Mouse (Mus musculus) hindbrain, embryonic 15.5 days (tissue): ENCODE data around the gene Myh7b. TPM values are rescaled to one million over a fixed set of nuclear protein-coding genes. Genes with fewer than 3 reads are reported as not detected.
A peak's percentile ranks its signal among the peaks of the same experiment; 100 is the strongest.
"Not testable (repeated sequence)": the region's sequence is repeated elsewhere in the genome, so short reads cannot be mapped to it uniquely, and the experiment has no call there.

Source experiments
- ATAC-seq: fragments of 200-750 bp; cut with Nextera tagmentation; 2 replicates; pipeline ENCODE4 v1.8.0; 2017; ENCODE audit warnings: low read depth, moderate number of reproducible peaks, moderate TSS enrichment; ENCODE audit not compliant: low FRiP score
- H3K27ac ChIP-seq: fragments of 300-500 bp; sonication (generic); replicated peaks from 2 replicates; pipeline ENCODE4 v1.5.1; 2015; ENCODE audit warnings: mild to moderate bottlenecking, inconsistent platforms
- H3K27me3 ChIP-seq: fragments of 300-500 bp; sonication (generic); 2 replicates; pipeline ENCODE4 v1.6.1; 2015; ENCODE audit warnings: control low read depth, inconsistent platforms
- H3K36me3 ChIP-seq: fragments of 300-500 bp; sonication (generic); 2 replicates; pipeline ENCODE4 v1.6.1; 2015; ENCODE audit warnings: control low read depth, inconsistent platforms
- H3K4me1 ChIP-seq: fragments of 300-500 bp; sonication (generic); replicated peaks from 2 replicates; pipeline ENCODE4 v1.6.1; 2015; ENCODE audit warnings: control low read depth, inconsistent platforms
- H3K4me2 ChIP-seq: fragments of 300-500 bp; sonication (generic); 2 replicates; pipeline ENCODE4 v1.6.1; 2015; ENCODE audit warnings: moderate library complexity, mild to moderate bottlenecking, inconsistent platforms
- H3K4me3 ChIP-seq: fragments of 300-500 bp; sonication (generic); 2 replicates; pipeline ENCODE4 v1.5.1; 2015; ENCODE audit warnings: mild to moderate bottlenecking, inconsistent platforms
- H3K9ac ChIP-seq: fragments of 300-500 bp; sonication (generic); 2 replicates; pipeline ENCODE4 v1.6.1; 2015; ENCODE audit warnings: inconsistent platforms
- H3K9me3 ChIP-seq: fragments of 300-500 bp; sonication (generic); 2 replicates; pipeline ENCODE4 v1.6.1; 2016; ENCODE audit warnings: control low read depth, inconsistent platforms
- WGBS: fragments of 180-500 bp; shearing (Covaris S2); methylation state at CpG from one replicate; pipeline ENCODE4 v1.1.7; 2015; 5-methylcytosine and 5-hydroxymethylcytosine counted together
- polyA plus RNA-seq: library from polyadenylated mRNA; unstranded; fragments of >200 nt; fragmentation: Nextera tagmentation; extraction: Ambion mirVana; gene quantifications from 2 replicates; pipeline ENCODE4 v1.2.1, GENCODE M21; 2015

Myh7b gene
- polyA plus RNA-seq, 1 experiment from 2014 or later: 1.4 TPM

DNA sequence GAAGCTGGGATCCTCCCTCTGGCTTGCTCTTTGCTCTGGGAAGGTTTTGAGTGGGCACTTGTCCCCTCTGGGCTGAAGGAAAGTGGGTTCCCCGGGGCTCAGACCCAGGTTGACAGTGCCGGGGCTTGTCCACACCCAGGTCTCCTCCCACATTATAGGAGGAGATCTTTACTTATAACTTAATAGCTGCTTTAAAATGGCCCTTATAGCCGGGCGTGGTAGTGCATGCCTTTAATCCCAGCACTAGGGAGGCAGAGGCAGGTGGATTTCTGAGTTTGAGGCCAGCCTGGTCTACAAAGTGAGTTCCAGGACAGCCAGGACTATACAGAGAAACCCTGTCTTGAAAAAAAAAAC, 5.8 kb upstream of the Myh7b start:
- not testable (repeated sequence) for H3K9ac ChIP-seq, H3K27ac ChIP-seq, H3K4me3 ChIP-seq, H3K4me2 ChIP-seq, ATAC-seq, H3K36me3 ChIP-seq, H3K4me1 ChIP-seq, H3K9me3 ChIP-seq, H3K27me3 ChIP-seq
- 92% methylated on average over 4 of the region's 4 CpGs for WGBS

DNA sequence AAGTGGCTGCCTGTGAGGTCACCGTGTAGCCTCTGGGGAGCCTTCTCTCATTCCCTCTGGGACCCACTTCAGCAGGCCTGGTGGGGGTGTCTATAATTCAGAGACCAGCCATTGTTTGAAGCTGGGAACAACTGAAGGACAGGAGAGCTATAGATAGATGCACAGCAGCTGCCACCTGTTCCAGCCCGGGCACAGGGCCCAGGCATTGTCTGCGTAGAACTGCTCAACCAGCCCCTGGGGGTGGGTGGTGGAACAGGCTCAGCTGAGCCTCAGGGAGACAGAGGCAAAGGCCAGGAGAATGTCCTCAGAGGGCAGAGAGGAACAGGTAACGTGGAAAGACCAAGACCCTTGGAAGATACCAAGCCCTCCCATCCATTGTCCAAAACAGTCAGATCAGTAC, 4.7 kb upstream of the Myh7b start:
- ATAC-seq: no peak
- 76% methylated on average over 4 of the region's 4 CpGs for WGBS
- H3K36me3 ChIP-seq: no peaks in the 10 kb centered on the region
- H3K27me3 ChIP-seq: no peaks in the 10 kb centered on the region
- H3K4me2 ChIP-seq: no peak overlapping the region
- H3K9me3 ChIP-seq: no peaks in the 10 kb centered on the region
- no peak overlapping the region for H3K9ac ChIP-seq
- no peaks in the 10 kb centered on the region for H3K4me1 ChIP-seq
- H3K27ac ChIP-seq: no peak overlapping the region
- H3K4me3 ChIP-seq: no peak overlapping the region

DNA sequence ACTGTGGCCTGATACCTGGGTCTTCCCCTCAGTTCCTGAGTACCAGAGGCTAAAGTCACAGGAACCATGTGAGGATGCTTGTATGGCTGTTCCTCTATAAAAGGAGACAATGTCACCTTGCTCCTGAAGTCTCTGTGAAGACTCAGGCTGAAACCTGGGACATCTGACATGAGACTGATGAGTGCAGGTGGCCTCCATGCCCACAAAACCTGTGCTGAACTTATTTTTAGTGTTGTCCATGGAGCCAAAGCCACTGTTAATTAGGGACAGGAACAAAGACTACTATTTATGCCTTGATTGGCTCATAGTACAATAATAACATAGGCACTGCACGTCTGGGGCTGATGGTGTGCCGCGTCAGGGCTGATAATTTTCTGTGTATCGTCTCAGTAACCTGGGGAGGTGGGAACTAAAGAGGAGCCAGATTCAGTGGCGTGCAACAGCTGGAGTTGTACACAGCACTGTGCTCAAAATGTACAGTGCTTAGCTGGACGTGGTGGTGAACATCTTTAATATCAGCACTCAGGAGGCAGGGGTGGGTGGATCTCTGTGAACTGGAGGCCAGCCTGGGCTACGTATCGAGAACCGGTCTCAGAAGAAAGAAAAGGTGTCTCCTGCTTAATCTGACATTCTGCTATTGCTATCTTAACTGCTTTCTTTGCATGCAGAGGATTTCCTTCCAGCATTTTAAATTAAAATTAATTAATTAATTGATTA, 980 bp downstream of the Myh7b start:
- Histone ChIP-seq H3K27me3 (no peaks in the 10 kb centered on the region), H3K9ac (no peak overlapping the region), H3K36me3 (no peaks in the 10 kb centered on the region), H3K4me1 (peaks cover 7% of the 10 kb centered on the region), H3K9me3 (no peaks in the 10 kb centered on the region), H3K4me3 (no peak overlapping the region), H3K4me2 (no peak overlapping the region), H3K27ac (no peak overlapping the region)
- ATAC-seq: no peak
- 90% methylated on average over 9 of the region's 9 CpGs for WGBS

GRCm38 (mm10) chr2:155613326-155613755, 2.3 kb downstream of the Myh7b start:
- H3K4me2 ChIP-seq: peak overlapping the region; percentile 57
- 0 out of 2 replicates have a peak overlapping the region, but pooled peaks have one; percentile 13 for H3K9ac ChIP-seq
- no peak overlapping the region for H3K27ac ChIP-seq
- WGBS: 5% methylated on average over 20 of the region's 20 CpGs
- no peaks in the 10 kb centered on the region for H3K27me3 ChIP-seq
- H3K36me3 ChIP-seq: no peaks in the 10 kb centered on the region
- peaks cover 7% of the 10 kb centered on the region for H3K4me1 ChIP-seq
- peak; percentile 90 for ATAC-seq
- H3K9me3 ChIP-seq: no peaks in the 10 kb centered on the region
- H3K4me3 ChIP-seq: peak overlapping the region; percentile 32

- ATAC-seq: no peak
- H3K36me3 ChIP-seq: no peaks in the 10 kb centered on the region
- no peak overlapping the region for H3K9ac ChIP-seq
- WGBS: 74% methylated on average over 8 of the region's 8 CpGs
- H3K4me1 ChIP-seq: peaks cover 7% of the 10 kb centered on the region
- H3K27me3 ChIP-seq: no peaks in the 10 kb centered on the region
- H3K9me3 ChIP-seq: no peaks in the 10 kb centered on the region
- H3K4me2 ChIP-seq: peak overlapping the region; percentile 57
- H3K4me3 ChIP-seq: no peak overlapping the region
- no peak overlapping the region for H3K27ac ChIP-seq
Observed at GRCm38 (mm10) chr2:155613953-155614352, 2.9 kb downstream of the Myh7b start.

DNA sequence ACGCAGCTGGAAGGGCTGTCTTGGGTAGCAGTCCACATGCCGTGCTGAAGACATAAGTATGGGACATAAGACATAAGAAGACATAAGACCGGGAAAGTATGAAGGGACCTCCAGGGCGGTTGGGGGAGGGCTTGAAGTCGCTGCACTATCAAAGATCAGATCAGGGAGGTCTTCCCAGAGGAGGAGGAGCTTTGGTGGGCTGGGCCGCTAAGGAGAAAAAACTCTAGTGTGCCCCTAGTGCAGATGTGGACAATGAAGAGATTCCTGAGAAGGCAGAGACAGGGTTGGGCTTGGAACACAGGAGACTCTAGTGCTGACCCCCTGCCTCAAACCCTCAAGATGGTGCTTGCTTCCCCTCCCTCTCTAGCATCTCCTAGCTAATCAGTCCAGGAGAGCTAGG, 6.0 kb downstream of the Myh7b start:
- H3K4me2 ChIP-seq: no peak overlapping the region
- 67% methylated on average over 6 of the region's 6 CpGs for WGBS
- no peaks in the 10 kb centered on the region for H3K36me3 ChIP-seq
- H3K4me1 ChIP-seq: peaks cover 7% of the 10 kb centered on the region
- H3K9me3 ChIP-seq: no peaks in the 10 kb centered on the region
- no peaks in the 10 kb centered on the region for H3K27me3 ChIP-seq
- no peak for ATAC-seq
- no peak overlapping the region for H3K4me3 ChIP-seq
- H3K9ac ChIP-seq: no peak overlapping the region
- no peak overlapping the region for H3K27ac ChIP-seq

DNA sequence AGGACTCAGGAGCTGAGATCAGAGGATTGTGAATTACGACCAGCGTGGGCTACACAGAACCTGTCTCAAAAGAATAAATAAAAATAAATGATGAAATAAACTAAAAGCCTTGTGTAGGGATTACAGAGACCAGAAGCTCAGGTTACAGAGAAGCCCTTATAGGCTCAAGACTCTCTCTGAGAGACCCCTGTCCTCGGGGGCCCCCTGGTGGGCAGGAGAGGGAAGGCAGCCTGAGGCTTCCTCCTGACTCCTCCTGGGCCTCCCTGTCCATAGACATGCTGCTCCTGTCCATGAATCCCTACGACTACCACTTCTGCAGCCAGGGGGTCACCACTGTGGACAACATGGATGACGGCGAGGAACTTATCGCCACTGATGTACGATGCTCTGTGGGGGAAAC, 8.8 kb downstream of the Myh7b start:
- Histone ChIP-seq H3K27ac (no peak overlapping the region), H3K9me3 (no peaks in the 10 kb centered on the region), H3K27me3 (no peaks in the 10 kb centered on the region), H3K36me3 (no peaks in the 10 kb centered on the region), H3K4me1 (no peaks in the 10 kb centered on the region), H3K4me3 (no peak overlapping the region), H3K4me2 (no peak overlapping the region), H3K9ac (no peak overlapping the region)
- no peak for ATAC-seq
- WGBS: 25% methylated on average over 8 of the region's 8 CpGs

GRCm38 (mm10) chr2:155622606-155623005, 11.6 kb downstream of the Myh7b start:
- 25% methylated on average over 11 of the region's 11 CpGs for WGBS
- no peak overlapping the region for H3K4me2 ChIP-seq
- no peak overlapping the region for H3K27ac ChIP-seq
- H3K36me3 ChIP-seq: no peaks in the 10 kb centered on the region
- peaks cover 2% of the 10 kb centered on the region; the same call in 1 of the 2 replicates for H3K27me3 ChIP-seq
- no peaks in the 10 kb centered on the region for H3K9me3 ChIP-seq
- H3K4me3 ChIP-seq: no peak overlapping the region
- ATAC-seq: no peak
- no peak overlapping the region for H3K9ac ChIP-seq
- no peaks in the 10 kb centered on the region for H3K4me1 ChIP-seq

- H3K9me3 ChIP-seq: no peaks in the 10 kb centered on the region
- H3K27ac ChIP-seq: no peak overlapping the region
- 91% methylated on average over 6 of the region's 6 CpGs for WGBS
- no peaks in the 10 kb centered on the region for H3K36me3 ChIP-seq
- no peak for ATAC-seq
- H3K4me1 ChIP-seq: peaks cover 5% of the 10 kb centered on the region
- H3K9ac ChIP-seq: no peak overlapping the region
- no peak overlapping the region for H3K4me2 ChIP-seq
- H3K4me3 ChIP-seq: no peak overlapping the region
- peaks cover 3% of the 10 kb centered on the region for H3K27me3 ChIP-seq
Observed at GRCm38 (mm10) chr2:155623996-155624395, 13.0 kb downstream of the Myh7b start.

GRCm38 (mm10) chr2:155624730-155625129, 13.7 kb downstream of the Myh7b start:
- 38% methylated on average over 10 of the region's 10 CpGs for WGBS

DNA sequence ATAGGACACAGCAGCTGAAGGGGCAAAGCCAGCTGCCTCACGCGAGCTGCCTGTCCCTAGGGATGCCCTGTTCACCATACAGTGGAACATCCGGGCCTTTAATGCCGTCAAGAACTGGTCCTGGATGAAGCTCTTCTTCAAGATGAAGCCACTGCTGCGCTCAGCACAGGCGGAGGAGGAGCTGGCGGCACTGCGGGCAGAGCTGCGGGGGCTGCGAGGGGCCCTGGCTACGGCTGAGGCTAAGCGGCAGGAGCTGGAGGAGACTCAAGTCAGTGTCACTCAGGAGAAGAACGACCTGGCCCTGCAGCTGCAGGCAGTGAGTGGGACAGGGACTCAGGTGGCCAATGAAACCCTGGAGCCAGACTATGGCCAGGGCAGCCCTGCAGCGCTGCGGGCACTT, 15.3 kb downstream of the Myh7b start:
- H3K9ac ChIP-seq: no peak overlapping the region
- no peak overlapping the region for H3K4me3 ChIP-seq
- no peak overlapping the region for H3K4me2 ChIP-seq
- H3K9me3 ChIP-seq: no peaks in the 10 kb centered on the region
- H3K4me1 ChIP-seq: peaks cover 28% of the 10 kb centered on the region
- peaks cover 16% of the 10 kb centered on the region for H3K27me3 ChIP-seq
- no peak overlapping the region for H3K27ac ChIP-seq
- no peak for ATAC-seq
- 0 out of 2 replicates have a peak, but pooled peaks cover under 1% of the 10 kb centered on the region for H3K36me3 ChIP-seq
- WGBS: 46% methylated on average over 15 of the region's 15 CpGs

More at GRCm38 (mm10) chr2:155624730-155625129, 13.7 kb downstream of the Myh7b start:
- H3K27me3 ChIP-seq: peaks cover 5% of the 10 kb centered on the region
- H3K4me2 ChIP-seq: no peak overlapping the region
- peaks cover 13% of the 10 kb centered on the region for H3K4me1 ChIP-seq
- H3K9ac ChIP-seq: no peak overlapping the region
- no peak overlapping the region for H3K27ac ChIP-seq
- H3K4me3 ChIP-seq: no peak overlapping the region
- H3K9me3 ChIP-seq: no peaks in the 10 kb centered on the region
- ATAC-seq: no peak
- H3K36me3 ChIP-seq: no peaks in the 10 kb centered on the region

- Histone ChIP-seq H3K36me3 (peaks cover 5% of the 10 kb centered on the region), H3K9me3 (no peaks in the 10 kb centered on the region), H3K4me2 (no peak overlapping the region), H3K27ac (no peak overlapping the region), H3K4me1 (peaks cover 30% of the 10 kb centered on the region), H3K27me3 (peaks cover 25% of the 10 kb centered on the region), H3K4me3 (no peak overlapping the region), H3K9ac (no peak overlapping the region)
- no peak for ATAC-seq
- WGBS: 48% methylated on average over 21 of the region's 21 CpGs
Observed at GRCm38 (mm10) chr2:155627030-155627738, 16.2 kb downstream of the Myh7b start.
